Mouse (Mus musculus): Measurements from ENCODE around the gene Nxn.

GRCm38 (mm10) chr11:76322081-76322480, 76.9 kb downstream of the Nxn start:
- TF ChIP-seq CTCF (IDR thresholded peaks at IDR 0.05; ENCODE audit: low read depth) (no peak), EP300 (IDR thresholded peaks at IDR 0.05; ENCODE audit: low read depth) (no peak)

Measured in heart, postnatal 0 days (tissue).